In the genomic region with DNA sequence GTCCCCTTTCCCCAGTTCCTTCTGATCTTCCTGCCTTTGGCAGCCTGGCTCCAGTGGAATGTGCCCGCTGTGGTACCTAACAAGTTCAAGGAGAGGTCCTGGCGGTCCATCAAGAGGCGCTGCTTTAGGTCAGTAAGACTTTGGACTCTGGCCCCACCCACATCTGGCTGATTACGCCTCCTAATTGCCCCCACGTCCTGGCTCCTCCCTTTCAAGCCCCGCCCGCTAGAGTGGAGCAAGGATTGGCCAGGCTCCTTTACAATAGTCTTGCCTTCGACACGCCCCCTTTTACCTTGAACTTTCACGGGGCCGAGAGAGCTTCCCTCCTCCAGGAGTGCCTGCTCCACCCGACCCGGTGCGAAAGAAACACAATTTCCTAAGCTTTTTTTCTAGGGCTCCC, we compare ENCODE assay signal across 7 mouse cellular contexts. TPM values are rescaled to one million over a fixed set of nuclear protein-coding genes. Genes with fewer than 3 reads are reported as not detected.
DNase-seq lines count a peak whose midpoint lies in the region; ATAC-seq and TF ChIP-seq lines count a peak whose summit lies in the region.

No protein-coding gene starts in this region.

- H3K4me3 ChIP-seq in ES-Bruce4 (ENCODE audit: low read depth, low read length), result peak overlapping the region; percentile 10
- peak overlapping the region in 1 of 2 experiments; percentile 4; a peak in 1 of 4 replicates for H3K4me3 ChIP-seq in heart, embryonic 14.5 days (ENCODE audit: control insufficient read depth in 1 of 2, insufficient read depth in 1 of 2, low read depth in 1 of 2, low read length in 2 of 2)
- peak overlapping the region; percentile 49 for H3K4me3 ChIP-seq in limb, embryonic 13.5 days
- H3K4me3 ChIP-seq in neural tube, embryonic 13.5 days, result no peak overlapping the region

- peaks cover 6% of the 10 kb centered on the region for H3K4me1 ChIP-seq in ES-Bruce4 (ENCODE audit: control insufficient read depth, insufficient read depth, low read length)
- peaks cover 23 to 28% of the 10 kb centered on the region in 2 experiments for H3K4me1 ChIP-seq in heart, embryonic 14.5 days (ENCODE audit: control insufficient read depth in 2 of 2, insufficient read depth in 2 of 2, low read length in 2 of 2)
- H3K4me1 ChIP-seq in limb, embryonic 13.5 days, result peaks cover 60% of the 10 kb centered on the region
- peaks cover 67% of the 10 kb centered on the region for H3K4me1 ChIP-seq in neural tube, embryonic 13.5 days (replicated peaks)

- no peak for TF ChIP-seq CTCF in ES-Bruce4 (IDR thresholded peaks at IDR 0.05; ENCODE audit: low read depth, low read length)

- no peak for TF ChIP-seq POLR2A in ES-Bruce4 (IDR thresholded peaks at IDR 0.05; ENCODE audit: insufficient read depth, low read length)

- no peaks in the 10 kb centered on the region for H3K27me3 ChIP-seq in ES-Bruce4 (ENCODE audit: control insufficient read depth, insufficient read depth, low read length, poor library complexity, severe bottlenecking)
- peaks cover 70% of the 10 kb centered on the region for H3K27me3 ChIP-seq in heart, embryonic 14.5 days (ENCODE audit: control insufficient read depth, insufficient read depth, low read length)
- peaks cover 93% of the 10 kb centered on the region for H3K27me3 ChIP-seq in limb, embryonic 13.5 days
- peaks cover 92% of the 10 kb centered on the region for H3K27me3 ChIP-seq in neural tube, embryonic 13.5 days

- no peaks in the 10 kb centered on the region for H3K36me3 ChIP-seq in ES-Bruce4 (ENCODE audit: control insufficient read depth, insufficient read depth, low read length, poor library complexity, severe bottlenecking)
- H3K36me3 ChIP-seq in heart, embryonic 14.5 days (ENCODE audit: control insufficient read depth, insufficient read depth, low read length), result no peaks in the 10 kb centered on the region
- no peaks in the 10 kb centered on the region for H3K36me3 ChIP-seq in limb, embryonic 13.5 days
- H3K36me3 ChIP-seq in neural tube, embryonic 13.5 days, result no peaks in the 10 kb centered on the region

- TF ChIP-seq EP300 in ES-Bruce4 (IDR thresholded peaks at IDR 0.05; ENCODE audit: insufficient read depth, low read depth, low read length), result 0 out of 2 replicates have a peak, but pooled peaks have one; percentile 18

- H3K9me3 ChIP-seq in ES-Bruce4 (replicated peaks; ENCODE audit: control insufficient read depth, insufficient read depth, low read length, poor library complexity, severe bottlenecking), result no peaks in the 10 kb centered on the region
- H3K9me3 ChIP-seq in heart, embryonic 14.5 days (ENCODE audit: control insufficient read depth, low read length), result no peaks in the 10 kb centered on the region
- H3K9me3 ChIP-seq in limb, embryonic 13.5 days, result no peaks in the 10 kb centered on the region
- no peaks in the 10 kb centered on the region for H3K9me3 ChIP-seq in neural tube, embryonic 13.5 days

- no peak overlapping the region for H3K9ac ChIP-seq in ES-Bruce4 (ENCODE audit: low read depth, poor library complexity, severe bottlenecking)
- H3K9ac ChIP-seq in heart, embryonic 14.5 days (ENCODE audit: low read length), result no peak overlapping the region
- no peak overlapping the region for H3K9ac ChIP-seq in limb, embryonic 13.5 days
- H3K9ac ChIP-seq in neural tube, embryonic 13.5 days, result no peak overlapping the region

- H3K4me2 ChIP-seq in heart, embryonic 14.5 days (ENCODE audit: low read length), result peak overlapping the region; percentile 74
- peak overlapping the region; percentile 69 for H3K4me2 ChIP-seq in limb, embryonic 13.5 days (replicated peaks)
- peak overlapping the region; percentile 3; the same call in 1 of the 2 replicates for H3K4me2 ChIP-seq in neural tube, embryonic 13.5 days

- WGBS in heart, embryonic 14.5 days, result 2% methylated on average over 14 of the region's 14 CpGs
- 2% methylated on average over 14 of the region's 14 CpGs for WGBS in limb, embryonic 13.5 days
- WGBS in neural tube, embryonic 13.5 days, result 2% methylated on average over 14 of the region's 14 CpGs

- H3K27ac ChIP-seq in ES-Bruce4 (ENCODE audit: insufficient read depth, low read length), result no peak overlapping the region
- H3K27ac ChIP-seq in heart, embryonic 14.5 days (replicated peaks in 1 of 2; ENCODE audit: control insufficient read depth in 1 of 2, insufficient read depth in 1 of 2, low read depth in 2 of 2, low read length in 2 of 2), result no peak overlapping the region
- H3K27ac ChIP-seq in limb, embryonic 13.5 days, result no peak overlapping the region
- H3K27ac ChIP-seq in neural tube, embryonic 13.5 days (replicated peaks), result no peak overlapping the region

- DNase-seq in ZHBTc4 (ENCODE audit: low read depth, low spot score), result peak; percentile 91
- no peak for DNase-seq in left cerebral cortex, adult 11 months (ENCODE audit: low spot score)

- no peak for ATAC-seq in heart, embryonic 14.5 days (ENCODE audit: insufficient number of reproducible peaks, insufficient read depth, low FRiP score, low read depth)
- ATAC-seq in limb, embryonic 13.5 days (ENCODE audit: low FRiP score, low read depth), result no peak
- ATAC-seq in neural tube, embryonic 13.5 days (ENCODE audit: low read depth), result no peak
- no peak for ATAC-seq in inflammation-experienced regulatory T-cells, adult 6 months

RNA-seq across cellular contexts. Expression of gene Arhgef19, which starts 1.3 kb away (rescaled TPM):
- polyA plus RNA-seq in ES-Bruce4 (2011; ENCODE audit: insufficient read depth, insufficient read length, low read depth, missing spikeins), result 7.5 and 8.3 TPM in 2 replicates
- 1.1 and 2.6 TPM in 2 replicates for polyA plus RNA-seq in heart, embryonic 14.5 days (2014; fragmentation: Nextera tagmentation; extraction: Ambion mirVana)
- polyA plus RNA-seq in limb, embryonic 13.5 days (2015; fragmentation: Nextera tagmentation; extraction: Ambion mirVana), result 8.1 and 10.9 TPM in 2 replicates
- polyA plus RNA-seq in neural tube, embryonic 13.5 days (2015; fragmentation: Nextera tagmentation; extraction: Ambion mirVana), result 2.1 and 2.2 TPM in 2 replicates
- not detected for polyA plus RNA-seq in inflammation-experienced regulatory T-cells, adult 6 months (2017; shearing (Covaris generic))

RNA-seq across cellular contexts. Expression of gene Rsg1, which starts 26.9 kb away (rescaled TPM):
- polyA plus RNA-seq in ES-Bruce4 (2011; ENCODE audit: insufficient read depth, insufficient read length, low read depth, missing spikeins), result 1.6 and 2.8 TPM in 2 replicates
- 1.5 and 1.7 TPM in 2 replicates for polyA plus RNA-seq in heart, embryonic 14.5 days (2014; fragmentation: Nextera tagmentation; extraction: Ambion mirVana)
- polyA plus RNA-seq in limb, embryonic 13.5 days (2015; fragmentation: Nextera tagmentation; extraction: Ambion mirVana), result 6.1 and 8.4 TPM in 2 replicates
- 6.4 and 7.0 TPM in 2 replicates for polyA plus RNA-seq in neural tube, embryonic 13.5 days (2015; fragmentation: Nextera tagmentation; extraction: Ambion mirVana)
- 1 to 10 TPM; 1.7 to 6.1 (median 3.3) TPM for polyA plus RNA-seq in inflammation-experienced regulatory T-cells, adult 6 months (2017; shearing (Covaris generic))

Comparison
In these comparisons a context has a peak if more than half of its experiments do, and no peak if none do; other contexts are left out.
1. H3K4me2 ChIP-seq: peak in every context shown above with its lines; median percentile 74 in heart, embryonic 14.5 days; 69 in limb, embryonic 13.5 days; 3 in neural tube, embryonic 13.5 days.